Mouse (Mus musculus): ENCODE results near the gene Vmn2r95. TPM values are rescaled to one million over a fixed set of nuclear protein-coding genes. Genes with fewer than 3 reads are reported as not detected.
"Not testable (repeated sequence)": the region's sequence is repeated elsewhere in the genome, so short reads cannot be mapped to it uniquely, and the experiment has no call there.

Vmn2r95 gene
- polyA plus RNA-seq (2016; fragmentation: Nextera tagmentation; extraction: Ambion mirVana), result not detected in 2 replicates

DNA sequence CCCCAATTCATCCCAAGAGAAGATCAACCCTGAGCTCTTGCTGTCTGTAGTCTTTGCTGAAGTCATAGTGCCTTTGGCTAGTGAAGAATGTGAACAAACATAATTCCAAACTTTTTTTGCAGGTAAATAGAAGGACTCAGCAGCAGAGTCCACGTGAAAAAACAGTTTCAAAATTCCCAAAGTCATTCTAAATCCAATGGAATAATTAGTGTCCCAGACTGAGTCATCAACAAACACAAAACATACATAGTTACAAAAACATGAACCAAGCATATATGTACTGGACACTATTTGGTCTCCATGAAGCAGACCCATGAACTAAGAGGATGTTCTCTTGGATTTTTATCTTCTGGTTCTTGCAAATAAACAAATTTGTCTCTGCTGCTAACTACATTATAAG, at the start of gene Vmn2r95:
TSS of gene Vmn2r95 (plus strand) at position 301 of the 400 bp plus-strand sequence.
- no peak for ATAC-seq (ENCODE audit: insufficient number of reproducible peaks, insufficient read depth, low FRiP score, low TSS enrichment, low read depth)
- Histone ChIP-seq H3K4me3 (replicated peaks) (no peak within 1 kb of the TSS), H3K9ac (replicated peaks) (no peak within 1 kb of the TSS), H3K4me2 (no peak within 1 kb of the TSS), H3K4me1 (replicated peaks) (no peaks in the 10 kb centered on the region), H3K27ac (no peak within 1 kb of the TSS), H3K9me3 (0 out of 2 replicates have a peak, but pooled peaks cover 3% of the 10 kb centered on the region), H3K36me3 (no peaks in the 10 kb centered on the region), H3K27me3 (no peaks in the 10 kb centered on the region)
- WGBS, result 30% methylated on average over 1 of the region's 1 CpGs

DNA sequence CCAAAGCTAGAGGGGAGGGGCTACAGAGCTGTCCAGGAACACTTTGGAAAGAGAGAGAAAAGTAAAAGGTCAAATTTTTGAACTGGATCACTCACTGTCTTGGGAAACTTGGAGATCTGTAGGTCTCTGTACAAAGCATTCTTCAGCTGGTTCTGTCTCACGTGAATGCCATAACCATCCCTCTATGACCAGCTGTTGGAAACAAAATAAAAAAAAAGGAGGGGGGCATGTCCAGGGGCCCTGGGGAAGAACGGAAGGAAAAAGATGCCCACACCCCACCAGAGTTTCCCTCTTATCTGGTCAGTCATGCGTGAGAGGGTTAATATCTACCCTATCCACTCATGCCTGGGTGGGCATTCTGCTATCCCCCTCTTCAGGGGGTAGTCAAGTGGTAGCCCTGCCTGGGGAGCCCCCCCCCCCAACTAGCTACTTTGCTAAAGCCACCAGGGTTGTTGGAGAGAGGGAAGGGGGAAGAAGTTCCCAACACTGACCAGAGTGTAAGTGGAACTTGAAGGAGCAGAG, 31.8 kb downstream of the Vmn2r95 start:
- ATAC-seq (ENCODE audit: insufficient number of reproducible peaks, insufficient read depth, low FRiP score, low TSS enrichment, low read depth), result no peak
- H3K36me3 ChIP-seq, result no peaks in the 10 kb centered on the region
- 89% methylated on average over 3 of the region's 3 CpGs for WGBS

DNA sequence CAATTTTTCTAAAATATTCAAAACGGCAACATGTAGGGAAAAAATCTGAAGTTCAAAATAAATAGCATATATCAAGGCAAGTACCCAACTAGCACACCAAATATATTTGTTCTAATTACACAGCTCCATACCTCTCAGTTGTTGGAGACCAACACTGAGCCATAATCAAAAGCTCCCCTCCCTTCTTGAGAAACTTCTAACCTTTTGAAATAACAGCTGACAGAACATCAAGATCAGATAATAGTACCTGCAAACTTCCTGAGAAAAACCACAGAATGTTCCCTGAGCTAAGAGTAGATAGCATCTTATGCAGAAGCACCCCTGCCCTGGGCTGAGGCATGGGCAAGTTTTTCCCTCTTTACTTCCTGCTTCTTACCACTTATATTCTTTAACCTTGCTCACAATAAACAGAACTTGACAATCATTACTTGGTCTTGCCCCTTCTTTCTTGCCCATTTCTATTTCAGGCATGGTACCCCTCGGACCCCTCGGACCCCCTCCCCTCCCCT, 34.3 kb downstream of the Vmn2r95 start:
- not testable (repeated sequence) for H3K4me2 ChIP-seq; H3K9ac ChIP-seq (replicated peaks); H3K27me3 ChIP-seq; ATAC-seq (ENCODE audit: insufficient number of reproducible peaks, insufficient read depth, low FRiP score, low TSS enrichment, low read depth); H3K4me1 ChIP-seq (replicated peaks); H3K36me3 ChIP-seq; H3K4me3 ChIP-seq (replicated peaks); H3K27ac ChIP-seq
- 84% methylated on average over 3 of the region's 3 CpGs for WGBS
- H3K9me3 ChIP-seq, result peaks cover 18% of the 10 kb centered on the region

More for the DNA sequence above, 31.8 kb downstream of the Vmn2r95 start:
- no peaks in the 10 kb centered on the region for H3K4me1 ChIP-seq (replicated peaks)
- no peak overlapping the region for H3K4me3 ChIP-seq (replicated peaks)
- H3K27ac ChIP-seq, result no peak overlapping the region
- peaks cover 12% of the 10 kb centered on the region; the same call in 1 of the 2 replicates for H3K9me3 ChIP-seq
- no peaks in the 10 kb centered on the region for H3K27me3 ChIP-seq
- H3K9ac ChIP-seq (replicated peaks), result no peak overlapping the region
- no peak overlapping the region for H3K4me2 ChIP-seq

DNA sequence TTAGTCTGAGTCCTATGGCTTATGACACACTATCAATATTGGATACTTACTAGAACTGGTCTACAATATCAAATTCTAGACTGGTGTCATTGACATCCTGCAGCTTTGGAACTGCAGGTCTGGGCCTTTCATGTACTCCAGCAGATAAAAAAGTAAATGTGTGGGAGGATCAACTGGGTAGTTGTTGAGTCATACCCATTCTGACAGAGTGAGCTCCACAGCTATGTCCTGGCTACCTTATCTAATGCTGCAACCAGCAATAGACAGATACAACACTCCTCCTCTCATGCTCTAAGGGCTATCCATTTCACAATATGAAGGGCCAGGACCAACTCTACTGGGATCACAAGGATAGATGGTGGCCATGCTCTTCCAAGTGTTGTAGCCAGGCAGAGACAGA, 38.8 kb downstream of the Vmn2r95 start:
- ATAC-seq (ENCODE audit: insufficient number of reproducible peaks, insufficient read depth, low FRiP score, low TSS enrichment, low read depth), result no peak
- H3K27ac ChIP-seq, result no peak overlapping the region

DNA sequence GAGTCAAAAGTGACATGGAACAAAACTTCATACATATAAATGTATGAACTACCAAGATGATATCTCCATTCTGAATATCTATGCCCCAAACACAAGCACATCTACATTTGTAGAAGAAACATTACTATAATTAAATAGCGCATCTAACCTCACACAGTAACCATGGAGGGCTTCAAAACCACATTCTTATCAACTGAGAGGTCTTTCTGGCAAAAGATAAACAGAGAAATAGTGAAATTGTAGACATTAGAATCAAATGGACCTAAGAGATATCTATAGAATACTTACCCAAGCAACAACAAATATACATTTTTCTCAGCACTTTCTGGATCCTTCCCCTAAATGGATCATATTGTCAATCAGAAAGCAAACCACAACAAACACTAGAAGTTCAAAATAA, 56.0 kb downstream of the Vmn2r95 start:
- Histone ChIP-seq H3K27ac (no peak overlapping the region), H3K9me3 (peaks cover 12% of the 10 kb centered on the region; the same call in 1 of the 2 replicates), H3K9ac (replicated peaks) (no peak overlapping the region), H3K36me3 (no peaks in the 10 kb centered on the region), H3K27me3 (no peaks in the 10 kb centered on the region), H3K4me3 (replicated peaks) (no peak overlapping the region), H3K4me1 (replicated peaks) (no peaks in the 10 kb centered on the region), H3K4me2 (no peak overlapping the region)
- WGBS, result 74% methylated on average over 1 of the region's 1 CpGs
- no peak for ATAC-seq (ENCODE audit: insufficient number of reproducible peaks, insufficient read depth, low FRiP score, low TSS enrichment, low read depth)

More for the DNA sequence above, 38.8 kb downstream of the Vmn2r95 start:
- Histone ChIP-seq H3K9me3 (peaks cover 23% of the 10 kb centered on the region), H3K4me3 (replicated peaks) (no peak overlapping the region), H3K36me3 (no peaks in the 10 kb centered on the region), H3K4me1 (replicated peaks) (no peaks in the 10 kb centered on the region), H3K27me3 (no peaks in the 10 kb centered on the region), H3K4me2 (no peak overlapping the region), H3K9ac (replicated peaks) (no peak overlapping the region)

Other genes starting within 250 kb of the Vmn2r95 start
- not detected in 2 replicates for gene Vmn2r94, start 146.3 kb upstream of the Vmn2r95 start, polyA plus RNA-seq (2016; fragmentation: Nextera tagmentation; extraction: Ambion mirVana)
- not detected in 2 replicates for gene Vmn2r93, start 126.0 kb upstream of the Vmn2r95 start, polyA plus RNA-seq (2016; fragmentation: Nextera tagmentation; extraction: Ambion mirVana)
- not detected in 2 replicates for gene Vmn2r96, start 149.1 kb downstream of the Vmn2r95 start, polyA plus RNA-seq (2016; fragmentation: Nextera tagmentation; extraction: Ambion mirVana)